Mouse (Mus musculus) natural killer cell, adult 2 months (primary cell): ENCODE measurements around the gene Hcn2.

Experiments
- DNase-seq, 2 experiments: peaks; one replicate each; pipeline ENCODE4 v3.0.0; 2022; ENCODE audit warnings: low spot score in 2 of 2

Hcn2 gene

DNA sequence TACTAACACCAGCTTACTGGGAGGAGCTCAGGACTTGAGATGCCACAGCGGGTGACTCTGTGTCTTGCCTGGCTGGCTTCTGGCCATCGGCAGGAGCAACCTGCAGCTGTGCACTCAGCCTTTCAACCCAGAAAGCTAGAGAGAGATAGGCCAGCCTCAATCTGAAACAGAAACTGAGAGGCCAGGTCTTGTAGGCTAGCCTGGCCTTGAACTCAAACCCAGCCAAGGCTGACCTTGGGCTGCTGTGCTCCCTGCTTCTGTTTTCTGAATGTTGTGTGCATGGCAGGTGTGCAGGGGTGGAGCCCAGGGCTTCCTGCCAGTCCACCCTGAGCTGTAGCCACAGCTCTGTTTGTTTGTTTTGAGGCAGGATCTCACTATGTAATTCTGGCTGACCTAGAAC lies 56.8 kb downstream of the Hcn2 start:
- no peak for DNase-seq

DNA sequence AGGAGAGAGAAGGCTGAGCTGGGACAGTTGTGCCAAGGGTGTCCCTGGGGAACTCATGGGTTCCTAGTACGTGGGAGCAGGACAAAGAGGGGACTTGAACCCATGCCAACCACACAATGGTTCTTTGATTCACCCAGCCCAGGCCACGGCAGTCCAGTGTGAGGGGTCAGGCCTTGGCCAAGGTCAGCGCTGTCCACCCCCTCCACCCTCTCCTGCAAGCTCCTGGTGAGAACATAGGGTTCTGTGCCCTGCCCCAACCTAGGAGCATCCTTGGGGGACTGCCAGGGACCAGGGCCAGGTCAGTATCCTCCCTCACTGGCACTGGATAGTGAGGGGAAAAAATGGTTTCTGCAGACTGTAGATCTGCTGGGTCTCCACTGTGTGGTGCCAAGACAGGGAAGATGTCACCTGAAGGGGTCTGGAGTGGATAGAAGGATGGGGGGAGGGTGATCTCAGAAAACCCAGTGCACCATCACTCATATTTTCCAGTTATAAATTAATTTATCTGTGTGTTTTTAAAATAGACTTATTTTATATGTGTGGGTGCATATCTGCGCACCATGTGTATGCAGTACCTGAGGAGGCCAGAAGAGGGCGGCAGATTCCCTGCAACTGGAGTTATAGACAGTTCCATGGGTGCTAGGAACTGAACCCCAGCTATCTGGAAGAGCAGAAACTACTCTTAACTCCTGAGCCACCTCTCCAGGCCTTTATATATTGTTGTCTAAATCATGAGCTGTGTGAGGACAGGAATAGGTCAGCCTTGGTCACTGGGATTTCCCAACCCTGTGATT lies 58.2 kb downstream of the Hcn2 start:
- DNase-seq, result no peak

DNA sequence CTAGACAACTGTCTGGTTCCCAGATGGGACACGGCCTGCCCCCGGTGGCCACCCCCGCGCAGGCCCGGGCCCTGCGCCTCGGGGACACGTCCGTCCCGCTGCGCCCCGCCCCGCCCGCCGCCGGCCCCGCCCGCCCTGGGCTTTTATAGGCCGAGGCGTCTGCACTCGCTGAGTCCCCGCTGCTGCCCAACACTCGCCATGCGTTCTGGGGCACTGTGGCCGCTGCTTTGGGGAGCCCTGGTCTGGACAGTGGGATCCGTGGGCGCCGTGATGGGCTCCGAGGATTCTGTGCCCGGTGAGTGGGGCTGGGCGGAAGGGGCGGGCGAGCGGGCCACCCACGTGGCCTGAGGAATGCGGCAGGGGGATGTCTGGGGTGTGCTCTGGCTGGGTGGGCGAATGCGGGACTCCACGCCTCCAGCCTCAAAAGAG lies 60.7 kb downstream of the Hcn2 start, which contains the start of gene Fstl3:
TSS of gene Fstl3 (plus strand) at position 170 of the 429 bp plus-strand sequence.
- DNase-seq, result no peak

DNA sequence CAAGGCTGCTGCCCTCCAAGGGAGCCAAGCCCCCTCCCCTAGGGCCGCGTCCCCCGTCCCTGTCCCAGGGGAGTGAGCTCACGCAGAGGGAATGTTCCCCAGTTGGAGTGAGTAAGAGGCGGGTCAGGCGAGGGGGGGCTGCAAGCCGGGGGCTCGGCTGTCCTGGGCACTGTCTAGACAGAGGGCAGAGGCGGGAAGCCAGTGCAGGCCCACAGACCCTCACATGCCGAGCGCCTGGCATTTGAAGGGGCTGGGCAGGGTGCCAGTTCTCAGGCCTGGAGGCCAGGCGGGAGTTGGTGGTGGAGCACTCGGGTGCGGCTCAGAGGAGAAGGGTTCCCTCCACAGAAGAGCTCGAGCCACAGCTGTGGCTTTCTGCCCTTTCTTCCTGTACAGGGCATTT lies 61.6 kb downstream of the Hcn2 start:
- DNase-seq, result no peak

DNA sequence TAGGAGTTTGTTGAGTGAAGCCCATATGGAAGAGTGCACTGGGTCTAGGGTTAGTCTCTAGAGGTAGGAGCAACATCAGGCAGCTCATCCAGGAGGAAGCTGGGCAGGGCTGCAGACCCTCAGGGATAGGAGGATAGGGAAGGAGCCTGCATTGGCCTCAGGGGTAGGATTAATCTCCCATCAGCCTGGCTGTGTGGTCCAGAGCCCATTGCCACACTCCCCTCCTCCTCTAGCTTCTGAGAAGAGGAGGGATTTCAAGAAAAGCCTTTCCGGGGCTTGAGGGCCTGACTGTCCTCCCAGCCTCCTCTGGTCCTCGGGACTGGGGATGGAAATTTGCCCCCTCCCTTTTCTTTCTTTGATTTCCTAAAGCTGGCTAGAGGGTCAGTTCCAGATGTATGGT lies 62.8 kb downstream of the Hcn2 start:
- no peak for DNase-seq

DNA sequence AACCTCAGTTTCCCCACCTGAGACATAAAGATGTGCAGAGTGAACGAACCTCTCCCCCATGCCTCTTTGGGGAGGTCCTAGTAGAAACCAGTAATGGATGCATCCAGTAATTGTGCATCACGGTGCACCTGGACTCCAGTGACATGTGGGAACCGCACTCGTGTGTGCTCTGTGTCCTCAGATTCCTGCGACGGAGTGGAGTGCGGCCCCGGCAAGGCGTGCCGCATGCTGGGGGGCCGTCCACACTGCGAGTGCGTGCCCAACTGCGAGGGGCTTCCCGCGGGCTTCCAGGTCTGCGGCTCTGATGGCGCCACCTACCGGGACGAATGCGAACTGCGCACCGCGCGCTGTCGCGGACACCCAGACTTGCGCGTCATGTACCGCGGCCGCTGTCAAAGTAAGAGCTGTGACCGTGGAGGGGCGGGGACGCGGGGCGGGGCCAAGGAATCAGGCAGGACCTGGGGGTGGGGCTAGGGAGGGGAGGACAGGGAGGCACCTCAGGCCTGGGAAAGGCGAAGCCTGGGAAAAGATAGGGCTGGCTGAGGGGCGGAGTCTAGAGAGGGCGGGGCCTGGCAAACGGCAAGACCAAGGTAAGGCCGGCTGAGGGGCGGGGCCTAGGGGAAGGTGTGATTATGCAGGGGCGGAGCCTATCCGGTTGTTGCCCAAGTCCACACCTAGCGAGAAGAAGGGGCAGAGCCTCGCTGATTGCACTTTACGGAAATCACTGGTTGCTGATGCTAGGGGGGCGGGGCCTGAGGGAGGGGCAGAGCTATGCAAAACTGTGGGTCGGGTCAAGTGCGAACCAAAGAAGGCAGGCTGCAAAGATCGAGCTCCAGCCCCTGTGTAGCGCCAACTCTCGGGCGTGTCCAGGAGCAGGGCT lies 63.6 kb downstream of the Hcn2 start:
- DNase-seq, result peak; percentile 98

DNA sequence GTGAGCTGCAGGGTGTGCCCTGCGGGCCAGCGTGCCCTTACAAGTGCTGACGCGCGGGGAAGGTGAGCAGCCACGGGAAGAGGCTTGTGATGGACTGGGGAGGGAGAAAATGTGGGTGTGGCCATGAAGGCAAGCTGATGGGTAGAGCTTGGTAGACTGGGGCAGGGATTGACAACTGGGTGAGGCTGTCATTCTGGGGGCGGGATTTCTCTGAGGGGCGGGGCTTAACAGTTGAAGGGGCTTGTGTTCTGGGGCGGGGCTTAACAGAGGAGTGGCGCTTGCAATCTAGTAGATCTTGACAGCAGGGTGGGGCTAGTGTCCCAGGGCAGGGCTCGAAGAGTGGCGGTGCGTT lies 64.2 kb downstream of the Hcn2 start:
- no peak for DNase-seq

DNA sequence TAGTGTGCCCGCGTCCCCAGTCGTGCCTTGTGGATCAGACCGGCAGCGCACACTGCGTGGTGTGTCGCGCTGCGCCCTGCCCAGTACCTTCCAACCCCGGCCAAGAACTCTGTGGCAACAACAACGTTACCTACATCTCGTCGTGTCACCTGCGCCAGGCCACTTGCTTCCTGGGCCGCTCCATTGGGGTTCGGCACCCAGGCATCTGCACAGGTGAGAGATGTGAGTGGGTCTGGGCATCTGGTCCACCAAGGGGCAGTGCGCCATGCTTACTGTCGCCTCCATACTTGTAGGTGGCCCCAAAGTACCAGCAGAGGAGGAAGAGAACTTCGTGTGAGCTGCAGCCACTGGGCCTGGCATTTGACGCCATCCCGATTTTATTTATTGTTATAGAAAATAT lies 64.7 kb downstream of the Hcn2 start:
- no peak for DNase-seq

DNA sequence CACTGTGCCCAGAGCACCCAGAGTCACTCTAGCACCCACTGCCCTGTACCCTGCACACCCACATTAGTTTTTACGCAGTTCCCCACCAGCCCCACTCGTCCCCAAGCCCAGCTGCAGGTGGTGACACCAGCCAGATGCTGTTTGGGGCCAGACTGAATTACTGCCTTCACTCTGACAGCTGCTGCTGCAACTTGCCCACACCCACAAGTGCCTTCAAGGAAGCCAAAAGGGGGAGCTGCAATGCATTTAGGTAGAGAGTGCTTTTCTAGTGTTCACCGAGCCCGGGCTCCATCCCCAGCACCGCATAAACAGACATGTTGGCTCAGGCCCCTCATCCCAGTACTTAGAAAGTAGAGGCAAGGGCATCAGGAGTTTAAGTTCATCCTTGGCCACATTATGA lies 65.5 kb downstream of the Hcn2 start:
- no peak for DNase-seq

DNA sequence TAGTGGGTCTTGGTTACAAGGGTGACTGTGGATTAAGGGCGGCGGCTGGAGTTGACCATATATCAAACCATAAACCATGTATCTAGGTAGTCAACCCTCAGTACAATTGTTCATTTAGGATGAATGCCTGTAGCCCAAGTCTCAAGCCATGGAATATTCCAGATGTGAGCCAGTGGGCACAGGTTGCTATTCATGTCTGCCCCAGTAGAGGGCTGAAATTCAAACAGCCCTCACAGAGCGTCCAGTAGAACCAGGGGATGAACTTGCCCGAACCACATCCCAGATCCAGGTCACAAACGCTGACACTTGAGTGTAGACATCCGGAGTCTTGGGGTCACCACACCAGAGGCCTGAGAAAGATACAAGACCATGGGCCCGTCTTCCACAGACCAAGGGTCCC lies 66.6 kb downstream of the Hcn2 start:
- no peak for DNase-seq

DNA sequence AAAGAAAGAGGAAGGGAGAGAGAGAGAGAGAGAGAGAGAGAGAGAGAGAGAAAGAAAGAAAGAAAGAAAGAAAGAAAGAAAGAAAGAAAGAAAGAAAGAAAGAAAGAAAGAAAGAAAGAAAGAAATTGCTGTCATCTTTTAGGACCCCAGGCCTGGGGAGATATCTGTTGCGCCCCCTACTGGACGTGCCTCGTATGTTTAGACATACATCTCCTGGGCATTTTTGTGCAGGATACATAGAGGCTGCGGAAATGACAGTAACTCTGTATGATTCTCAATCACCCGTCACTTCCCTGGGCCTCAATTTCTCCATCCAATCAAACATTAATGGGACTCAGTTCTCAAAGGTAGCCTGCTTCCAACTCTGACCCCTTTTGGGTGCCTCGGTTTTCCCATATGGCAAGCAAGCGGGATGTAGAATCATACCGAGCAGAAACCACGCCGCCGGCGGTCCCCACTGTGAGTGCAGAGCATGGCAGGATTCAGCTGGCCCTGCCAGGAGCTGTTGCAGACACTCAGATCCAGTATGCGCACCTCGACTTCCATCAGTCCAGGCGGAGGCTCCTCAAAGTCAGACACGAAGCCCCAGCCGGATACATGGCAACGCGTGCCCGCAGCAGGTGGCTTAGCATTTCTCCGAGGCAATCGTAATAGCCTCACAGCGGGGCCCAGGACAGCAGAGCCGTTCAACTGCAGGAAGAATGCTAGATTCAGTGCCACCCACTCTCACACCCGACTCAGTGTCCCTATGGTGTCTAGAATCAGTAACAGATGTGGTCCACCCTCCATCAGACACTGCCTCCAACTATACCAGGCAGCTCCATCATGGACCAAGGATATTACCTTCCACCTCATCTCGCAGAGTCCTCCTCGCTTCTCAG lies 67.7 kb downstream of the Hcn2 start:
- peak in 1 of 2 experiments; percentile 56 for DNase-seq
